Mouse (Mus musculus): ENCODE results near the gene Cldn2. TPM values are rescaled to one million over a fixed set of nuclear protein-coding genes. Genes with fewer than 3 reads are reported as not detected.

Cldn2 gene
- polyA plus RNA-seq, 1 experiment, result 1.1 TPM

GRCm38 (mm10) chrX:139808501-139808900 lies 7.9 kb downstream of the Cldn2 start:
- Histone ChIP-seq H3K27ac (ENCODE audit: insufficient read depth, low read length) (no peak overlapping the region), H3K4me3 (replicated peaks; ENCODE audit: insufficient read depth, low read depth, low read length) (no peak overlapping the region), H3K4me1 (ENCODE audit: control insufficient read depth, insufficient read depth, low read length) (peaks cover 9% of the 10 kb centered on the region), H3K27me3 (ENCODE audit: control insufficient read depth, insufficient read depth, low read length) (no peaks in the 10 kb centered on the region)
- 20% methylated on average over 10 of the region's 10 CpGs for WGBS
- DNase-seq, result peak; percentile 54 to 68
- TF ChIP-seq CTCF (IDR thresholded peaks at IDR 0.05; ENCODE audit: borderline replicate concordance, insufficient read depth, low read depth, low read length), result no peak
- no peak for TF ChIP-seq POLR2A (IDR thresholded peaks at IDR 0.05; ENCODE audit: borderline replicate concordance, insufficient read depth, low read length)

- Histone ChIP-seq H3K4me1 (ENCODE audit: control insufficient read depth, insufficient read depth, low read length) (peaks cover 9% of the 10 kb centered on the region), H3K27me3 (ENCODE audit: control insufficient read depth, insufficient read depth, low read length) (no peaks in the 10 kb centered on the region), H3K27ac (ENCODE audit: insufficient read depth, low read length) (no peak overlapping the region), H3K4me3 (replicated peaks; ENCODE audit: insufficient read depth, low read depth, low read length) (no peak overlapping the region)
- TF ChIP-seq POLR2A (IDR thresholded peaks at IDR 0.05; ENCODE audit: borderline replicate concordance, insufficient read depth, low read length), result no peak
- TF ChIP-seq CTCF (IDR thresholded peaks at IDR 0.05; ENCODE audit: borderline replicate concordance, insufficient read depth, low read depth, low read length), result no peak
- 85% methylated on average over 3 of the region's 3 CpGs for WGBS
- no peak for DNase-seq
Measured at GRCm38 (mm10) chrX:139812636-139813298, 12.1 kb downstream of the Cldn2 start.

GRCm38 (mm10) chrX:139813299-139814002 lies 12.8 kb downstream of the Cldn2 start:
- TF ChIP-seq POLR2A (IDR thresholded peaks at IDR 0.05; ENCODE audit: borderline replicate concordance, insufficient read depth, low read length) (no peak), CTCF (IDR thresholded peaks at IDR 0.05; ENCODE audit: borderline replicate concordance, insufficient read depth, low read depth, low read length) (no peak)
- DNase-seq, result no peak
- Histone ChIP-seq H3K27ac (ENCODE audit: insufficient read depth, low read length) (no peak overlapping the region), H3K4me3 (replicated peaks; ENCODE audit: insufficient read depth, low read depth, low read length) (no peak overlapping the region), H3K4me1 (ENCODE audit: control insufficient read depth, insufficient read depth, low read length) (peaks cover 9% of the 10 kb centered on the region), H3K27me3 (ENCODE audit: control insufficient read depth, insufficient read depth, low read length) (no peaks in the 10 kb centered on the region)
- 88% methylated on average over 9 of the region's 9 CpGs for WGBS

GRCm38 (mm10) chrX:139814018-139814635 lies 13.5 kb downstream of the Cldn2 start:
- 97% methylated on average over 8 of the region's 8 CpGs for WGBS
- TF ChIP-seq CTCF (IDR thresholded peaks at IDR 0.05; ENCODE audit: borderline replicate concordance, insufficient read depth, low read depth, low read length) (no peak), POLR2A (IDR thresholded peaks at IDR 0.05; ENCODE audit: borderline replicate concordance, insufficient read depth, low read length) (no peak)
- H3K4me3 ChIP-seq (replicated peaks; ENCODE audit: insufficient read depth, low read depth, low read length), result no peak overlapping the region

GRCm38 (mm10) chrX:139815201-139815600 lies 14.6 kb downstream of the Cldn2 start:
- Histone ChIP-seq H3K27ac (ENCODE audit: insufficient read depth, low read length) (no peak overlapping the region), H3K27me3 (ENCODE audit: control insufficient read depth, insufficient read depth, low read length) (no peaks in the 10 kb centered on the region), H3K4me3 (replicated peaks; ENCODE audit: insufficient read depth, low read depth, low read length) (no peak overlapping the region), H3K4me1 (ENCODE audit: control insufficient read depth, insufficient read depth, low read length) (no peaks in the 10 kb centered on the region)
- no peak for DNase-seq
- TF ChIP-seq POLR2A (IDR thresholded peaks at IDR 0.05; ENCODE audit: borderline replicate concordance, insufficient read depth, low read length) (no peak), CTCF (IDR thresholded peaks at IDR 0.05; ENCODE audit: borderline replicate concordance, insufficient read depth, low read depth, low read length) (no peak)
- whole genome bisulfite sequencing, result 53% methylated on average over 5 of the region's 5 CpGs

More at GRCm38 (mm10) chrX:139814018-139814635, 13.5 kb downstream of the Cldn2 start:
- no peak for DNase-seq
- H3K27ac ChIP-seq (ENCODE audit: insufficient read depth, low read length), result no peak overlapping the region
- H3K27me3 ChIP-seq (ENCODE audit: control insufficient read depth, insufficient read depth, low read length), result no peaks in the 10 kb centered on the region
- H3K4me1 ChIP-seq (ENCODE audit: control insufficient read depth, insufficient read depth, low read length), result peaks cover 2% of the 10 kb centered on the region

- no peaks in the 10 kb centered on the region for H3K4me1 ChIP-seq (ENCODE audit: control insufficient read depth, insufficient read depth, low read length)
Measured at GRCm38 (mm10) chrX:139825402-139825801, 24.8 kb downstream of the Cldn2 start.

GRCm38 (mm10) chrX:139826926-139827325 lies 26.3 kb downstream of the Cldn2 start:
- Histone ChIP-seq H3K4me3 (replicated peaks; ENCODE audit: insufficient read depth, low read depth, low read length) (no peak overlapping the region), H3K4me1 (ENCODE audit: control insufficient read depth, insufficient read depth, low read length) (no peaks in the 10 kb centered on the region), H3K27ac (ENCODE audit: insufficient read depth, low read length) (no peak overlapping the region), H3K27me3 (ENCODE audit: control insufficient read depth, insufficient read depth, low read length) (no peaks in the 10 kb centered on the region)
- WGBS, result 87% methylated on average over 4 of the region's 4 CpGs
- no peak for DNase-seq
- TF ChIP-seq CTCF (IDR thresholded peaks at IDR 0.05; ENCODE audit: borderline replicate concordance, insufficient read depth, low read depth, low read length), result no peak
- TF ChIP-seq POLR2A (IDR thresholded peaks at IDR 0.05; ENCODE audit: borderline replicate concordance, insufficient read depth, low read length), result no peak

More at GRCm38 (mm10) chrX:139825402-139825801, 24.8 kb downstream of the Cldn2 start:
- H3K4me3 ChIP-seq (replicated peaks; ENCODE audit: insufficient read depth, low read depth, low read length), result no peak overlapping the region
- 88% methylated on average over 1 of the region's 1 CpGs for WGBS
- TF ChIP-seq CTCF (IDR thresholded peaks at IDR 0.05; ENCODE audit: borderline replicate concordance, insufficient read depth, low read depth, low read length) (no peak), POLR2A (IDR thresholded peaks at IDR 0.05; ENCODE audit: borderline replicate concordance, insufficient read depth, low read length) (no peak)
- no peak for DNase-seq
- no peaks in the 10 kb centered on the region for H3K27me3 ChIP-seq (ENCODE audit: control insufficient read depth, insufficient read depth, low read length)
- H3K27ac ChIP-seq (ENCODE audit: insufficient read depth, low read length), result no peak overlapping the region
